Mouse (Mus musculus) lung, embryonic 16.5 days (tissue): Measurements from ENCODE around the gene Wnt6. TPM values are rescaled to one million over a fixed set of nuclear protein-coding genes. Genes with fewer than 3 reads are reported as not detected.

ENCODE experiments used
- ATAC-seq: fragments of 200-750 bp; cut with Nextera tagmentation; 2 replicates; pipeline ENCODE4 v1.8.0; 2017; ENCODE audit warnings: low read depth, mild to moderate bottlenecking, moderate library complexity
- H3K27ac ChIP-seq: fragments of 300-500 bp; sonication (generic); 2 replicates; pipeline ENCODE4 v1.5.1; 2014; ENCODE audit warnings: mild to moderate bottlenecking, control low read depth, low read length
- H3K27me3 ChIP-seq: fragments of 300-500 bp; sonication (generic); 2 replicates; pipeline ENCODE4 v1.6.1; 2014; ENCODE audit warnings: low read depth, low read length, mixed read lengths; ENCODE audit not compliant: control insufficient read depth, insufficient read depth
- H3K36me3 ChIP-seq: fragments of 300-500 bp; sonication (generic); 2 replicates; pipeline ENCODE4 v1.6.1; 2014; ENCODE audit warnings: low read length; ENCODE audit not compliant: control insufficient read depth, insufficient read depth
- H3K4me1 ChIP-seq: fragments of 300-500 bp; sonication (generic); replicated peaks from 2 replicates; pipeline ENCODE4 v1.6.1; 2014; ENCODE audit warnings: low read length, mixed read lengths; ENCODE audit not compliant: control insufficient read depth, insufficient read depth
- H3K4me2 ChIP-seq: fragments of 300-500 bp; sonication (generic); 2 replicates; pipeline ENCODE4 v1.6.1; 2014; ENCODE audit warnings: low read depth, low read length, control low read depth
- H3K4me3 ChIP-seq: fragments of 300-500 bp; sonication (generic); 2 replicates; pipeline ENCODE4 v1.5.1; 2014; ENCODE audit warnings: mild to moderate bottlenecking, low read length, control low read depth
- H3K9ac ChIP-seq: fragments of 300-500 bp; sonication (generic); 2 replicates; pipeline ENCODE4 v1.6.1; 2014; ENCODE audit warnings: low read length, control low read depth
- H3K9me3 ChIP-seq: fragments of 300-500 bp; sonication (generic); 2 replicates; pipeline ENCODE4 v1.6.1; 2016; ENCODE audit warnings: low read length; ENCODE audit not compliant: control insufficient read depth
- WGBS: fragments of 180-500 bp; shearing (Covaris S2); extraction: QIAGEN DNeasy Blood & Tissue Kit; methylation state at CpG from one replicate; pipeline ENCODE4 v1.1.7; 2014; 5-methylcytosine and 5-hydroxymethylcytosine counted together
- polyA plus RNA-seq: library from polyadenylated mRNA; unstranded; fragments of >200 nt; fragmentation: Nextera tagmentation; extraction: Ambion mirVana; gene quantifications from 2 replicates; pipeline ENCODE4 v1.2.1, GENCODE M21; 2015

Wnt6 gene
- polyA plus RNA-seq, 1 experiment from 2014 or later: 0.68 TPM

DNA sequence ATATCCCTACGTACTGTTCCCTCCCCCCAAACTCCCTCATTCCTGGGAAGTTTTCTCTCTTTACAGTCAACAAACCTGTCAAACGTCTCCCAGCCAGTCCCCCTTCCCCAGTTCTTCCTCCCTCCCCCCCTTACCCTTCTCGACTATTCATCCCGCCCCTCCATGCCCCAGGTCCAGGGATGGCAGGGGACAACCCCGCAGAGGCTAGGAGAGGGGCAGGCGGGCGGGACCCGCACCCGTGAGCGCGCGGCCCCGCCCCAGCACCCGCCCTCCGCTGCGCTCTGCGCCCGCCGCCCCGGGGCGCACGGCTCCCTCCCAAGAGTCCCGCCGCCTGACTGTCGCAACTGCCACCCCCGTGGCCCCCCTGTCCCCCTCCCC, 236 bp upstream of the Wnt6 start:
- H3K4me2 ChIP-seq: peak overlapping the region; percentile 97
- no peak; the same call in 1 of the 2 replicates for ATAC-seq
- H3K27ac ChIP-seq: no peak overlapping the region
- H3K4me3 ChIP-seq: peak overlapping the region; percentile 55
- peak overlapping the region; percentile 51 for H3K9ac ChIP-seq
- H3K4me1 ChIP-seq: peaks cover 22% of the 10 kb centered on the region
- H3K36me3 ChIP-seq: no peaks in the 10 kb centered on the region
- WGBS: 0% methylated on average over 17 of the region's 26 CpGs
- H3K9me3 ChIP-seq: no peaks in the 10 kb centered on the region
- H3K27me3 ChIP-seq: peaks cover 55% of the 10 kb centered on the region

DNA sequence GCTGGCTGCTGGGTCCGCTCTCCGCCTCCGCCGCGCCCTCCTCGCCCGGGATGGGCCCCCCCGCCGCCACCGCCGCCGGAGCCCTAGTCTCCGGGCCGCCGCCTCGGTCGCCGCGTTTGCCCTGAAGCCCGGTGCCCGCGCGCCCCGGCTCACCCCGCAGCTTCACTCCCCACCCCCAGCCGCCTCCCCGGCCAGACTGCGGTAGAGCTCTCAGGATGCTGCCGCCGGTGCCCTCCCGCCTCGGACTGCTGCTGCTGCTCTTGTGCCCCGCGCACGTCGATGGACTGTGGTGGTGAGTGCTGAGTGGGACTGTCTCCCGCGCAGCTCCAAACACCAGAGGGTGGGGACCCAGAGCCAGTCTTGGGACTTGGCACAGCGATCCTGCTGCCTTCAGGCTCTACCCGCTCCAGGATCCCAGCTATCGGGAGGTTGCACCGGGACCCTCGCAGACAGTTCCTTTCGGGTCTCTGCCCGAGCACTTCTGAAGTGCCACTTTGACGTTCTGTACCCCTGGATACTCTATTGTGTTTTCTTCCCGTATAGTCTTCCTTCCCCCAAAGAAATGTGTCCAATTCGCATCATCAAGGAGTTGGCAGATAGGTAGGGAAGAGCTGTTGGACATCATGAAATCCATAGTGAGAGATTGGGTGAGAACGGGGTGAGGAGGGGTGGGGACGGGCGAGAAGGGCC, 384 bp downstream of the Wnt6 start:
- WGBS: under 1% methylated on average over 38 of the region's 51 CpGs
- H3K4me1 ChIP-seq: peaks cover 22% of the 10 kb centered on the region

GRCm38 (mm10) chr1:74773136-74773535, 1.4 kb downstream of the Wnt6 start:
- H3K4me2 ChIP-seq: peak overlapping the region; percentile 97
- H3K27me3 ChIP-seq: peaks cover 55% of the 10 kb centered on the region
- no peaks in the 10 kb centered on the region for H3K9me3 ChIP-seq
- H3K27ac ChIP-seq: no peak overlapping the region
- WGBS: under 1% methylated on average over 15 of the region's 15 CpGs
- H3K4me1 ChIP-seq: peaks cover 22% of the 10 kb centered on the region
- H3K9ac ChIP-seq: no peak overlapping the region
- no peaks in the 10 kb centered on the region for H3K36me3 ChIP-seq
- ATAC-seq: peak; percentile 96
- H3K4me3 ChIP-seq: peak overlapping the region; percentile 55

More for the DNA sequence above, 384 bp downstream of the Wnt6 start:
- peak overlapping the region; percentile 55 for H3K4me3 ChIP-seq
- H3K27ac ChIP-seq: no peak overlapping the region
- no peaks in the 10 kb centered on the region for H3K9me3 ChIP-seq
- peak overlapping the region; percentile 97 for H3K4me2 ChIP-seq
- no peaks in the 10 kb centered on the region for H3K36me3 ChIP-seq
- ATAC-seq: no peak; the same call in 1 of the 2 replicates
- peak overlapping the region; percentile 51 for H3K9ac ChIP-seq
- H3K27me3 ChIP-seq: peaks cover 55% of the 10 kb centered on the region

DNA sequence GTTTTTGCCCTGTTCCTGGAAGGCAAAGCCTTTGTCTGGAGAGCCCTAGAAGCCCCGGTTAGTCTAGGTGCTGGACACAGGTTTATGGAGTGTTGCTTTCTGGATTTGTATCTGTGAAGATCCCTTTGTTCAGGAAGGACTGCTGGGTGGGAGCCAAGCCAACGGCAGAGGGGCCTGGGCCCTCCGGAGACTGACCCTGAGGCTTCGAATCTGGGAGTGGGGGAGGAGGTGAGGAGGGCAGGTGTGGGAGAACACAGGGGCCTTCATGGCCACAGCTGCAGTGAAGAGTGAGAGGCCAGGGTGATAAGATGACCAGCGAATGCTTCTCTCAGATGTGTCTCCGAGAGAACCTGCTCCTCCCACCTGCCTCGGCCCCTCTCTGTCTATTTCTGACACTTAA, 2.4 kb downstream of the Wnt6 start:
- Histone ChIP-seq H3K4me2 (no peak overlapping the region), H3K36me3 (no peaks in the 10 kb centered on the region), H3K4me3 (no peak overlapping the region), H3K27ac (no peak overlapping the region), H3K9me3 (no peaks in the 10 kb centered on the region), H3K9ac (no peak overlapping the region), H3K27me3 (peaks cover 51% of the 10 kb centered on the region), H3K4me1 (peaks cover 22% of the 10 kb centered on the region)
- 22% methylated on average over 7 of the region's 7 CpGs for WGBS
- ATAC-seq: no peak

DNA sequence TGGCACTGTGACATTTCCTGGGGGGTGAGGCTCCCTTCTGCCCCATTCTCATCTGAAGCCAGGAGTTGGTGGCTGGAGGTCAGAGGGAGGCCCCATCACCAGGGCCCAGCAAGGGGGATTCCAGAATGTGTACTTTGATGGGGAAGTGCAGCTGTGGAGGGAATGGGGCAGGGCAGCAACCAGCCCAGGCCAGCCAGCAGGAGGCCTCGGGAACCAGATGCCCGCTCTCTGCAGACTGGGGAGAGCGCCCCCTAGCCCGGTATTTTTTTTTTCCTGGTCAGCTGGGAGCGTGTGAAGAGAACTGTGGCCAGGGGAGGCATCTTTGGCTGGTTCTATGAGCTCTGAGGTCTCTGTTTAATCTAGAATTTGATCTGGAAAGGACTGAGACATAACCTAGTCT, 4.1 kb downstream of the Wnt6 start:
- H3K4me2 ChIP-seq: no peak overlapping the region
- no peaks in the 10 kb centered on the region for H3K9me3 ChIP-seq
- H3K4me1 ChIP-seq: peaks cover 19% of the 10 kb centered on the region
- H3K36me3 ChIP-seq: no peaks in the 10 kb centered on the region
- no peak overlapping the region for H3K9ac ChIP-seq
- 6% methylated on average over 5 of the region's 5 CpGs for WGBS
- ATAC-seq: no peak
- no peak overlapping the region for H3K4me3 ChIP-seq
- H3K27ac ChIP-seq: no peak overlapping the region
- H3K27me3 ChIP-seq: peaks cover 41% of the 10 kb centered on the region

DNA sequence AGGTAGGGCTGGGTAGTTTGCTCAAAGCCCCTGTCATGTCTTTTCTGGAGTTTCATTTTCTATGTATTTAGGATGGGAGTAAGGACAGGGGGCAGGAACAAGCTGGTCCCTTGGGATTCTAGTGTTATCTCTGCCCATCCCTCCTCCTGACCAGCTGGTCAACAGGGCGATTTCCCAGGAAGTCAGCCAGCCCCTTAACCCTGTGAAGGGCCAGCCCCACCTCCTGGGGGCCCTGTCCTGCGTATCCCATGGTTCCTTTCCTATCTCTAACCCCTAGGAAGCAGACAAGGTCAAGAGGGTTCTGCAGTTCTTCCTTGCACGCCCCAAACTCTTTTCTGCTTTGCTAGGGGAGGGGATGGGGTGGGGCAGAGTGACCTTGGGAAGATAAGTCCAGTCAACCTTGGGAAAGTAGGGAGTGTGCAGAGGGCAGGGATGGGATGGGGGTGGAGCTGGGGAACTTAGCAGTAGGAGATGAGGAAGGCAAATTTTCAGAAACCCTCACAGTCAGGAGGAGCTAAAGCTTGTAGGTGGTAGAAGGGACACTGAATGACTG, 7.3 kb downstream of the Wnt6 start:
- H3K9ac ChIP-seq: no peak overlapping the region
- H3K36me3 ChIP-seq: no peaks in the 10 kb centered on the region
- no peak overlapping the region for H3K4me2 ChIP-seq
- no peak overlapping the region for H3K4me3 ChIP-seq
- no peak overlapping the region for H3K27ac ChIP-seq
- peaks cover 10% of the 10 kb centered on the region for H3K4me1 ChIP-seq
- ATAC-seq: no peak
- WGBS: 12% methylated on average over 3 of the region's 3 CpGs
- peaks cover 40% of the 10 kb centered on the region for H3K27me3 ChIP-seq
- H3K9me3 ChIP-seq: no peaks in the 10 kb centered on the region

DNA sequence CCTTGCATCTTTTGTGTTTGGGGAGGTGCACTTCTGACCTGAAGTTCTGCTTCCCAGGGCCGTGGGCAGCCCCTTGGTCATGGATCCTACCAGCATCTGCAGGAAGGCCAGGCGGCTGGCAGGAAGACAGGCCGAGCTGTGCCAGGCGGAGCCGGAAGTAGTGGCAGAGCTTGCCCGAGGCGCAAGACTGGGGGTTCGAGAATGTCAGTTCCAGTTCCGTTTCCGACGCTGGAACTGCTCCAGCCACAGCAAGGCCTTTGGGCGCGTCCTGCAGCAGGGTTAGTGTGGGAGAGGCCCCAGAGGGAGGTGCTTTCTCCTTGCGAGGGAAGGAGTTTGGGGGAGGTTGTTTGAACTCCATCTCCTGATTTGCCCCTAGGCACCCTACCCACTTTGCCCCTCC, 10.4 kb downstream of the Wnt6 start:
- H3K4me1 ChIP-seq: peaks cover 14% of the 10 kb centered on the region
- 0 out of 2 replicates have a peak overlapping the region, but pooled peaks have one; percentile 10 for H3K4me2 ChIP-seq
- no peak for ATAC-seq
- no peaks in the 10 kb centered on the region for H3K9me3 ChIP-seq
- no peak overlapping the region for H3K4me3 ChIP-seq
- H3K9ac ChIP-seq: no peak overlapping the region
- no peak overlapping the region for H3K27ac ChIP-seq
- H3K27me3 ChIP-seq: peaks cover 62% of the 10 kb centered on the region
- no peaks in the 10 kb centered on the region for H3K36me3 ChIP-seq
- 18% methylated on average over 14 of the region's 14 CpGs for WGBS

DNA sequence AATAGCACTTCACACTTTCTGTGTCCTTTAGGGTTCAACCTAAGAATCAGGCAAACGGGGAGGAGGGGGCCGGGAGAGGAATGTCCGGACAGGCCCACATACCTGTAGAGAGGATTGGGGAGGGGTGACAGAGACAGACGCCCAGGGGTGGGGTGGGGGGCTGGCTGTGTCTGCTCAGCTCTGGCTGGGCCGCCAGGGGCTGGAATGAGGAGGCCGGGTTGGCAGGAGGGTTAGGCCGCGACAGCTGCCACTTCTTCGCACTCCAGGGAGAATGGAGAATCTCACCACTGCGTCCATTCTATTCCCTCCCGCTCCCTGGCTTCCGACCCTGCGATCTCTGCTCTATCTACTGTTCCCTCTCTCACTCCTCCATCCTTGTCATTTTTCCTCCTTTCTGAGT, 11.9 kb downstream of the Wnt6 start:
- no peaks in the 10 kb centered on the region for H3K9me3 ChIP-seq
- peak overlapping the region; percentile 78 for H3K4me2 ChIP-seq
- no peak overlapping the region for H3K27ac ChIP-seq
- 4% methylated on average over 13 of the region's 13 CpGs for WGBS
- H3K9ac ChIP-seq: no peak overlapping the region
- H3K4me1 ChIP-seq: peaks cover 14% of the 10 kb centered on the region
- H3K4me3 ChIP-seq: peak overlapping the region; percentile 47
- H3K36me3 ChIP-seq: no peaks in the 10 kb centered on the region
- 0 out of 2 replicates have a peak, but pooled peaks have one; percentile 20 for ATAC-seq
- peaks cover 70% of the 10 kb centered on the region for H3K27me3 ChIP-seq

- Histone ChIP-seq H3K36me3 (no peaks in the 10 kb centered on the region), H3K27ac (no peak overlapping the region), H3K4me1 (peaks cover 14% of the 10 kb centered on the region), H3K27me3 (peaks cover 76% of the 10 kb centered on the region), H3K4me2 (peak overlapping the region; percentile 78), H3K9me3 (no peaks in the 10 kb centered on the region), H3K4me3 (peak overlapping the region; percentile 47), H3K9ac (peak overlapping the region; percentile 29)
- 1% methylated on average over 63 of the region's 67 CpGs for WGBS
- peak; percentile 39; the same call in 1 of the 2 replicates for ATAC-seq
These were observed 12.5 kb downstream of the Wnt6 start for GRCm38 (mm10) chr1:74784041-74784759.
